Mouse (Mus musculus): ENCODE results near the gene Rpap3. TPM values are rescaled to one million over a fixed set of nuclear protein-coding genes. Genes with fewer than 3 reads are reported as not detected.

The Rpap3 gene
- 4.9 and 6.9 TPM in 2 replicates for polyA plus RNA-seq (2012; rRNA removed)

GRCm38 (mm10) chr15:97705211-97706050, at the start of gene Rpap3:
Rpap3 (minus strand) TSS chr15:97705825.
- peak; percentile 90 for DNase-seq
- no peaks in the 10 kb centered on the region for H3K36me3 ChIP-seq (ENCODE audit: control insufficient read depth, insufficient read depth, low read length)
- peak within 1 kb of the TSS; percentile 95 for H3K4me3 ChIP-seq (ENCODE audit: insufficient read depth, low read depth, low read length)
- H3K27ac ChIP-seq (ENCODE audit: insufficient read depth, low read depth, low read length), result peak within 1 kb of the TSS; percentile 76
- under 1% methylated on average over 70 of the region's 71 CpGs for WGBS
- no peaks in the 10 kb centered on the region for H3K4me1 ChIP-seq (ENCODE audit: control insufficient read depth, insufficient read depth, low read length)
- no peak for TF ChIP-seq CTCF (conservative IDR thresholded peaks at IDR 0.05; ENCODE audit: insufficient read depth, insufficient read length, low read depth, low read length)
- peak; percentile 56 for TF ChIP-seq POLR2A (IDR thresholded peaks at IDR 0.05; ENCODE audit: low read depth, low read length)
- H3K27me3 ChIP-seq (replicated peaks; ENCODE audit: control insufficient read depth, insufficient read depth, low read length), result no peaks in the 10 kb centered on the region

DNA sequence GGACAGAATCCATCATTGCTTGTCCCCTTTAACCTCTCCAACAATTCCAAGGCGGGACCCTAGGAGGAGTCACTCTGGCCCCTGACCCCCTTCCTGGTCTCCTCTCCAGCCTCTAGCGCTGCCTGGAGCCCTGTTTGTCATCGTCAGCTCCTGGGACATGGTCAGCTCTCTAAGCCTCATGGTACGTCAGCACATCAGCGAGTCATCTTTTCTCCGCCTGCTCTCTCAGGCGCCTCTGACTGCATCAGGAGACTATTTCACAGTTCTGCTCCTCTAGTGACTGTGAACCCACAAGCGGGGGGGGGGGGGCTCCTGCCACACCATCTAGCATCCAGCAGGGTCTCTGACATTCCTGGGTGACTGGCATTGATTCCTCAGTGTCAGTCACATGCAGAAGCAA, 49.7 kb upstream of the Rpap3 start:
- Histone ChIP-seq H3K27me3 (replicated peaks; ENCODE audit: control insufficient read depth, insufficient read depth, low read length) (no peaks in the 10 kb centered on the region), H3K4me3 (ENCODE audit: insufficient read depth, low read depth, low read length) (no peak overlapping the region), H3K27ac (ENCODE audit: insufficient read depth, low read depth, low read length) (no peak overlapping the region), H3K4me1 (ENCODE audit: control insufficient read depth, insufficient read depth, low read length) (peaks cover 7% of the 10 kb centered on the region), H3K36me3 (ENCODE audit: control insufficient read depth, insufficient read depth, low read length) (peaks cover 26% of the 10 kb centered on the region)
- TF ChIP-seq CTCF (conservative IDR thresholded peaks at IDR 0.05; ENCODE audit: insufficient read depth, insufficient read length, low read depth, low read length) (no peak), POLR2A (IDR thresholded peaks at IDR 0.05; ENCODE audit: low read depth, low read length) (no peak)
- 74% methylated on average over 8 of the region's 8 CpGs for WGBS
- DNase-seq, result no peak

DNA sequence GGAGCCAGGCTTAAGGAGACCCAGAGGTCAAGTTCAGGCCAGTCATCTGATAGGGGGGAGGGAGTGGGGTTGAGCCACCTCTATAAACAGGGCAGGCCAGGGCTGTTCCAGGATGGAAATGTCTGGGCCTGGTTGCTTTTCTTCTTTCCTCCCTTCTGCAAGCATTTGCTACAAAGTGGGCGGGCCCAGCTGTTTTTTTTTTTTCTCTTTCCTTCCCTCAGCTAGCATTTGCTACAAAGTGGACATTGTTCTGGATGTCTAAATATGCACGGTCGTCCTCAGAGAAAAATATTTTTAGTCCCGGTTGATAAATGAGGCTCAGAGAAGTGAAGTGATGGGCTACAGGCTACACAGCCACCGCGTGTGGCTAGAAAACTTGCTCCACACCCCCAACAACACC, 48.9 kb upstream of the Rpap3 start:
- Histone ChIP-seq H3K4me3 (ENCODE audit: insufficient read depth, low read depth, low read length) (no peak overlapping the region), H3K36me3 (ENCODE audit: control insufficient read depth, insufficient read depth, low read length) (peaks cover 32% of the 10 kb centered on the region), H3K4me1 (ENCODE audit: control insufficient read depth, insufficient read depth, low read length) (no peaks in the 10 kb centered on the region), H3K27ac (ENCODE audit: insufficient read depth, low read depth, low read length) (no peak overlapping the region), H3K27me3 (replicated peaks; ENCODE audit: control insufficient read depth, insufficient read depth, low read length) (no peaks in the 10 kb centered on the region)
- TF ChIP-seq CTCF (conservative IDR thresholded peaks at IDR 0.05; ENCODE audit: insufficient read depth, insufficient read length, low read depth, low read length) (no peak), POLR2A (IDR thresholded peaks at IDR 0.05; ENCODE audit: low read depth, low read length) (no peak)
- 43% methylated on average over 6 of the region's 6 CpGs for WGBS
- no peak for DNase-seq

DNA sequence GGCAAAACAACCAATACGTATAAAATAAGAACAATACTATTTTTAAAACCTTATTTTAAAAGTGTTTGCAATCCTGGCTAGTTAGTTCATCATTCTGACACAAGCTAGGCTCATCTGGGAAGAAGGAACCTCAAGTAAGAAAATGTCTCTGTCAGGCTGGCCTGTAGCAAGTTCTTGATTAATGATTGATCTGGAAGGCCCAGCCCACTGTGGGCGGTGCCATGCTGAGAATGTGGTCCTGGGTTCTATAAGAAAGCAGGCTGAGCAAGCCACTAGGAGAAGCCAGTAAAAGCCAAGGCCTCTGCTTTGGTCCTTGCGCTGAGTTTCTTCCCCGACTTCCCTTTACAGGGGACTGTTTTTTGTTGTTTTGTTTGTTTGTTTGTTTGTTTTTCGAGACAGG, 46.9 kb upstream of the Rpap3 start:
- Histone ChIP-seq H3K27ac (ENCODE audit: insufficient read depth, low read depth, low read length) (no peak overlapping the region), H3K36me3 (ENCODE audit: control insufficient read depth, insufficient read depth, low read length) (peaks cover 23% of the 10 kb centered on the region), H3K4me3 (ENCODE audit: insufficient read depth, low read depth, low read length) (no peak overlapping the region), H3K27me3 (replicated peaks; ENCODE audit: control insufficient read depth, insufficient read depth, low read length) (no peaks in the 10 kb centered on the region), H3K4me1 (ENCODE audit: control insufficient read depth, insufficient read depth, low read length) (no peaks in the 10 kb centered on the region)
- 82% methylated on average over 5 of the region's 5 CpGs for WGBS
- DNase-seq, result peak; percentile 73
- TF ChIP-seq POLR2A (IDR thresholded peaks at IDR 0.05; ENCODE audit: low read depth, low read length), result no peak
- no peak for TF ChIP-seq CTCF (conservative IDR thresholded peaks at IDR 0.05; ENCODE audit: insufficient read depth, insufficient read length, low read depth, low read length)

DNA sequence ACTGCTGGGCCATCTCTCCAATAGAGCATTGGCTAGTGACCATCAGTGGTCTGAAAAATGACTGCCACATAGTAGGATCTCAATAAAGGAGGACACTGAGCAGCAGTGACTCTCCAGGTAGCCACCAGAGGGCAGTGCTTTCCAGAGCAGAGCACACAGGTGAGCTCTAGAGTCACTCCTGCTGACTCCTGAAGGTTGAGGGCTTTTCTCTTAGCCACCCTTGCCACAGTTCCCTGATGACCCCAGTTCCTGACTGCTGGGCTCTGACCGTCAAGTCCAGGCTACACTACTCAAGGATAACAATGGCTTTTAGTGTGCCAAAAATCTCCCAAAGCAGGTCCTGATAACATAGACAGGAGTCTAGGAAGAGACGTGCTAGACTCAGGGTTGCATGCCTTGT, 46.1 kb upstream of the Rpap3 start:
- 52% methylated on average over 2 of the region's 2 CpGs for WGBS
- no peak overlapping the region for H3K4me3 ChIP-seq (ENCODE audit: insufficient read depth, low read depth, low read length)
- no peak overlapping the region for H3K27ac ChIP-seq (ENCODE audit: insufficient read depth, low read depth, low read length)
- peaks cover 20% of the 10 kb centered on the region for H3K36me3 ChIP-seq (ENCODE audit: control insufficient read depth, insufficient read depth, low read length)
- peak; percentile 54 for DNase-seq
- TF ChIP-seq POLR2A (IDR thresholded peaks at IDR 0.05; ENCODE audit: low read depth, low read length) (no peak), CTCF (conservative IDR thresholded peaks at IDR 0.05; ENCODE audit: insufficient read depth, insufficient read length, low read depth, low read length) (peak; percentile 64)
- H3K27me3 ChIP-seq (replicated peaks; ENCODE audit: control insufficient read depth, insufficient read depth, low read length), result no peaks in the 10 kb centered on the region
- no peaks in the 10 kb centered on the region for H3K4me1 ChIP-seq (ENCODE audit: control insufficient read depth, insufficient read depth, low read length)

DNA sequence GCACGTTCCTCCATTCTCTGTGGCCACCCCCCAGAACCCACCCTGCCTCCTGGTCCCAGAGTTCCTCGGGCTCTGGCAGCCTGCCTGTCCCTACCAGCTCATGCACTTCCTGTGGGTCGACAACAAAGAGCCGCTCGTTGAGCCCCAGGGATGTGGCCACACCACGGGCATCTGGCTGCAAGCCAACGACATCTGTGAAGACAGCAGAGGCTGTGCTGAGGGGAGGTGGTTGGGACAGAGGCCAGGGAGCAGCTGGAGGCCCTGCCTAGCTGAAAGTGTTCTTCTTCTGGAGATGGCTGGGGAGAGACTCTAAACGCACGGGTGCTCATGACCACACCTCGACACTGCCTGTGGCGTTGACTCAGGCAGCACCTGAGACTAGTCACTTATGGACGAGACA, 45.1 kb upstream of the Rpap3 start:
- no peaks in the 10 kb centered on the region for H3K27me3 ChIP-seq (replicated peaks; ENCODE audit: control insufficient read depth, insufficient read depth, low read length)
- H3K36me3 ChIP-seq (ENCODE audit: control insufficient read depth, insufficient read depth, low read length), result peaks cover 18% of the 10 kb centered on the region
- H3K4me3 ChIP-seq (ENCODE audit: insufficient read depth, low read depth, low read length), result no peak overlapping the region
- 10% methylated on average over 12 of the region's 12 CpGs for WGBS
- peak; percentile 89 for DNase-seq
- H3K4me1 ChIP-seq (ENCODE audit: control insufficient read depth, insufficient read depth, low read length), result peaks cover 1% of the 10 kb centered on the region; the same call in 1 of the 2 replicates
- no peak overlapping the region for H3K27ac ChIP-seq (ENCODE audit: insufficient read depth, low read depth, low read length)
- TF ChIP-seq POLR2A (IDR thresholded peaks at IDR 0.05; ENCODE audit: low read depth, low read length) (no peak), CTCF (conservative IDR thresholded peaks at IDR 0.05; ENCODE audit: insufficient read depth, insufficient read length, low read depth, low read length) (no peak)

- no peak overlapping the region for H3K4me3 ChIP-seq (ENCODE audit: insufficient read depth, low read depth, low read length)
- no peak overlapping the region for H3K27ac ChIP-seq (ENCODE audit: insufficient read depth, low read depth, low read length)
- no peak for DNase-seq
- H3K4me1 ChIP-seq (ENCODE audit: control insufficient read depth, insufficient read depth, low read length), result peaks cover 7% of the 10 kb centered on the region; the same call in 1 of the 2 replicates
- WGBS, result 61% methylated on average over 13 of the region's 13 CpGs
- no peak for TF ChIP-seq CTCF (conservative IDR thresholded peaks at IDR 0.05; ENCODE audit: insufficient read depth, insufficient read length, low read depth, low read length)
- no peak for TF ChIP-seq POLR2A (IDR thresholded peaks at IDR 0.05; ENCODE audit: low read depth, low read length)
- no peaks in the 10 kb centered on the region for H3K27me3 ChIP-seq (replicated peaks; ENCODE audit: control insufficient read depth, insufficient read depth, low read length)
- H3K36me3 ChIP-seq (ENCODE audit: control insufficient read depth, insufficient read depth, low read length), result peaks cover 17% of the 10 kb centered on the region
Observed at GRCm38 (mm10) chr15:97749841-97750240, 44.2 kb upstream of the Rpap3 start.

Data from kidney, adult 2 months (tissue).